Mouse (Mus musculus) naive thymus-derived CD4-positive, alpha-beta T cell, adult 2 months (primary cell): ENCODE measurements around the gene Fam187b.
"Not testable (repeated sequence)": the region's sequence is repeated elsewhere in the genome, so short reads cannot be mapped to it uniquely, and the experiment has no call there.

Experiments
- DNase-seq: peaks from one replicate; pipeline ENCODE4 v3.0.0-alpha.2; 2011; ENCODE audit warnings: low read depth

Fam187b gene

GRCm38 (mm10) chr7:30973501-30974289, at the start of gene Fam187b:
TSS of gene Fam187b (plus strand) at chr7:30973790.
- DNase-seq, result peak; percentile 95

- no peak for DNase-seq
Observed at GRCm38 (mm10) chr7:30924071-30924470, 49.5 kb upstream of the Fam187b start.

GRCm38 (mm10) chr7:30924581-30924980, 49.0 kb upstream of the Fam187b start, which contains the start of gene Hamp2:
TSS of gene Hamp2 (minus strand) at chr7:30924681.
- not testable (repeated sequence) for DNase-seq

GRCm38 (mm10) chr7:30935422-30936099, 38.0 kb upstream of the Fam187b start:
- not testable (repeated sequence) for DNase-seq

GRCm38 (mm10) chr7:30940070-30940469, 33.5 kb upstream of the Fam187b start:
- peak; percentile 57 for DNase-seq

- not testable (repeated sequence) for DNase-seq
Observed at GRCm38 (mm10) chr7:30942365-30942764, 31.2 kb upstream of the Fam187b start.

GRCm38 (mm10) chr7:30943909-30944635, 29.5 kb upstream of the Fam187b start, which contains the start of gene Hamp:
TSS of gene Hamp (minus strand) at chr7:30944032.
- DNase-seq, result no peak

GRCm38 (mm10) chr7:30944706-30945105, 28.9 kb upstream of the Fam187b start:
- DNase-seq, result not testable (repeated sequence)

- DNase-seq, result not testable (repeated sequence)
Observed at GRCm38 (mm10) chr7:30945466-30945865, 28.1 kb upstream of the Fam187b start.

- no peak for DNase-seq
Observed at GRCm38 (mm10) chr7:30945876-30946275, 27.7 kb upstream of the Fam187b start.

GRCm38 (mm10) chr7:30949902-30950301, 23.7 kb upstream of the Fam187b start:
- DNase-seq, result not testable (repeated sequence)

GRCm38 (mm10) chr7:30952441-30953265, 20.9 kb upstream of the Fam187b start:
- no peak for DNase-seq

GRCm38 (mm10) chr7:30953459-30953858, 20.1 kb upstream of the Fam187b start:
- DNase-seq, result no peak

GRCm38 (mm10) chr7:30954036-30954435, 19.6 kb upstream of the Fam187b start:
- DNase-seq, result no peak

- DNase-seq, result no peak
Observed at GRCm38 (mm10) chr7:30954971-30955520, 18.5 kb upstream of the Fam187b start.

GRCm38 (mm10) chr7:30955584-30956356, 17.8 kb upstream of the Fam187b start:
- peak; percentile 83 for DNase-seq

- DNase-seq, result peak; percentile 78
Observed at GRCm38 (mm10) chr7:30956357-30956751, 17.2 kb upstream of the Fam187b start.

- peak; percentile 86 for DNase-seq
Observed at GRCm38 (mm10) chr7:30956756-30957366, 16.7 kb upstream of the Fam187b start, which contains the start of gene Usf2. TSS of gene Usf2 (minus strand) at chr7:30956803.

GRCm38 (mm10) chr7:30957367-30957783, 16.2 kb upstream of the Fam187b start:
- DNase-seq, result peak; percentile 96
